Mouse (Mus musculus): ENCODE results near the gene Slc27a3. TPM values are rescaled to one million over a fixed set of nuclear protein-coding genes. Genes with fewer than 3 reads are reported as not detected.

The Slc27a3 gene
- polyA plus RNA-seq, 1 experiment = 0.52 TPM

GRCm38 (mm10) chr3:90338190-90338589 is 51.5 kb downstream of the Slc27a3 start:
- Histone ChIP-seq H3K27ac (replicated peaks; ENCODE audit: low read depth, low read length) (no peak overlapping the region), H3K4me3 (ENCODE audit: insufficient read depth, low read depth, low read length) (no peak overlapping the region), H3K4me1 (ENCODE audit: control insufficient read depth, insufficient read depth, insufficient read length, low read length) (no peaks in the 10 kb centered on the region; the same call in 1 of the 2 replicates)

- Histone ChIP-seq H3K4me3 (ENCODE audit: insufficient read depth, low read depth, low read length) (no peak overlapping the region), H3K27ac (replicated peaks; ENCODE audit: low read depth, low read length) (no peak overlapping the region), H3K4me1 (ENCODE audit: control insufficient read depth, insufficient read depth, insufficient read length, low read length) (no peaks in the 10 kb centered on the region; the same call in 1 of the 2 replicates)
Observed at GRCm38 (mm10) chr3:90335517-90335916, 54.2 kb downstream of the Slc27a3 start.

Other genes with a start within 250 kb of the Slc27a3 start
- 67.2 and 808 TPM in 2 replicates for gene Rps27, start 176.3 kb downstream of the Slc27a3 start, polyA plus RNA-seq (2012; ENCODE audit: insufficient read depth, insufficient read length, missing spikeins)
- gene Rab13, start 176.2 kb downstream of the Slc27a3 start, polyA plus RNA-seq (2012; ENCODE audit: insufficient read depth, insufficient read length, missing spikeins) = 11.5 and 16.6 TPM in 2 replicates
- 68.2 and 97.4 TPM in 2 replicates for gene Jtb, start 158.3 kb downstream of the Slc27a3 start, polyA plus RNA-seq (2012; ENCODE audit: insufficient read depth, insufficient read length, missing spikeins)
- gene Creb3l4, start 146.4 kb downstream of the Slc27a3 start, polyA plus RNA-seq (2012; ENCODE audit: insufficient read depth, insufficient read length, missing spikeins) = not detected in 2 replicates
- gene Slc39a1, start 141.8 kb downstream of the Slc27a3 start, polyA plus RNA-seq (2012; ENCODE audit: insufficient read depth, insufficient read length, missing spikeins) = 46.7 and 53.9 TPM in 2 replicates
- 20.0 and 25.7 TPM in 2 replicates for gene Crtc2, start 135.8 kb downstream of the Slc27a3 start, polyA plus RNA-seq (2012; ENCODE audit: insufficient read depth, insufficient read length, missing spikeins)
- 2.2 and 3.7 TPM in 2 replicates for gene Dennd4b, start 124.8 kb downstream of the Slc27a3 start, polyA plus RNA-seq (2012; ENCODE audit: insufficient read depth, insufficient read length, missing spikeins)
- 14.7 and 22.0 TPM in 2 replicates for gene Gatad2b, start 96.8 kb downstream of the Slc27a3 start, polyA plus RNA-seq (2012; ENCODE audit: insufficient read depth, insufficient read length, missing spikeins)
- gene Ints3, start 43.7 kb upstream of the Slc27a3 start, polyA plus RNA-seq (2012; ENCODE audit: insufficient read depth, insufficient read length, missing spikeins) = 12.6 and 13.2 TPM in 2 replicates
- 18.0 and 27.9 TPM in 2 replicates for gene Npr1, start 75.9 kb upstream of the Slc27a3 start, polyA plus RNA-seq (2012; ENCODE audit: insufficient read depth, insufficient read length, missing spikeins)
- gene Ilf2, start 86.2 kb upstream of the Slc27a3 start, polyA plus RNA-seq (2012; ENCODE audit: insufficient read depth, insufficient read length, missing spikeins) = 30.2 and 30.6 TPM in 2 replicates
- 55.5 and 71.6 TPM in 2 replicates for gene Snapin, start 101.1 kb upstream of the Slc27a3 start, polyA plus RNA-seq (2012; ENCODE audit: insufficient read depth, insufficient read length, missing spikeins)
- gene Chtop, start 119.6 kb upstream of the Slc27a3 start, polyA plus RNA-seq (2012; ENCODE audit: insufficient read depth, insufficient read length, missing spikeins) = 39.6 and 51.2 TPM in 2 replicates
- 1,535 and 1,745 TPM in 2 replicates for gene S100a1, start 124.5 kb upstream of the Slc27a3 start, polyA plus RNA-seq (2012; ENCODE audit: insufficient read depth, insufficient read length, missing spikeins)
- 385 and 454 TPM in 2 replicates for gene S100a13, start 124.5 kb upstream of the Slc27a3 start, polyA plus RNA-seq (2012; ENCODE audit: insufficient read depth, insufficient read length, missing spikeins)
- gene S100a14, start 136.9 kb upstream of the Slc27a3 start, polyA plus RNA-seq (2012; ENCODE audit: insufficient read depth, insufficient read length, missing spikeins) = not detected in 2 replicates
- 86.6 and 89.4 TPM in 2 replicates for gene S100a16, start 147.3 kb upstream of the Slc27a3 start, polyA plus RNA-seq (2012; ENCODE audit: insufficient read depth, insufficient read length, missing spikeins)
- gene S100a3, start 170.6 kb upstream of the Slc27a3 start, polyA plus RNA-seq (2012; ENCODE audit: insufficient read depth, insufficient read length, missing spikeins) = not detected in 2 replicates
- not detected in 2 replicates for gene S100a2, start 200.3 kb upstream of the Slc27a3 start, polyA plus RNA-seq (2012; ENCODE audit: insufficient read depth, insufficient read length, missing spikeins)
- gene Gm42674, start 212.0 kb upstream of the Slc27a3 start, polyA plus RNA-seq (2012; ENCODE audit: insufficient read depth, insufficient read length, missing spikeins) = not detected in 2 replicates
- 21.4 and 30.3 TPM in 2 replicates for gene S100a4, start 213.8 kb upstream of the Slc27a3 start, polyA plus RNA-seq (2012; ENCODE audit: insufficient read depth, insufficient read length, missing spikeins)
- not detected in 2 replicates for gene S100a5, start 218.6 kb upstream of the Slc27a3 start, polyA plus RNA-seq (2012; ENCODE audit: insufficient read depth, insufficient read length, missing spikeins)
- gene S100a6, start 222.9 kb upstream of the Slc27a3 start, polyA plus RNA-seq (2012; ENCODE audit: insufficient read depth, insufficient read length, missing spikeins) = 192 and 232 TPM in 2 replicates

Data from brown adipose tissue, adult 24 weeks (tissue).